Mouse (Mus musculus): ENCODE measurements around the gene Ddx39.
A peak's percentile ranks its signal among the peaks of the same experiment; 100 is the strongest.

Gene Ddx39

GRCm38 (mm10) chr8:83715031-83715690 lies at the start of gene Ddx39:
TSS of gene Ddx39 (plus strand) at chr8:83715177.
- peak; percentile 92 to 94 for DNase-seq

- DNase-seq, result peak in 1 of 2 experiments; percentile 23
Observed at GRCm38 (mm10) chr8:83665969-83666865, 48.8 kb upstream of the Ddx39 start, which contains the start of gene Ptger1. TSS of gene Ptger1 (plus strand) at chr8:83666678.

- DNase-seq, result no peak
Observed at GRCm38 (mm10) chr8:83666866-83667234, 48.1 kb upstream of the Ddx39 start.

GRCm38 (mm10) chr8:83667526-83667925 lies 47.5 kb upstream of the Ddx39 start:
- DNase-seq, result peak in 1 of 2 experiments; percentile 41

GRCm38 (mm10) chr8:83668010-83668916 lies 46.7 kb upstream of the Ddx39 start:
- peak; percentile 62 to 67 for DNase-seq

GRCm38 (mm10) chr8:83669013-83669412 lies 46.0 kb upstream of the Ddx39 start:
- DNase-seq, result no peak

- no peak for DNase-seq
Observed at GRCm38 (mm10) chr8:83672936-83673335, 42.0 kb upstream of the Ddx39 start.

GRCm38 (mm10) chr8:83674497-83674896 lies 40.5 kb upstream of the Ddx39 start:
- no peak for DNase-seq

- no peak for DNase-seq
Observed at GRCm38 (mm10) chr8:83679866-83680265, 35.1 kb upstream of the Ddx39 start.

GRCm38 (mm10) chr8:83680603-83681002 lies 34.4 kb upstream of the Ddx39 start:
- no peak for DNase-seq

- no peak for DNase-seq
Observed at GRCm38 (mm10) chr8:83681099-83681498, 33.9 kb upstream of the Ddx39 start.

GRCm38 (mm10) chr8:83684517-83684916 lies 30.5 kb upstream of the Ddx39 start:
- DNase-seq, result no peak

GRCm38 (mm10) chr8:83689264-83689663 lies 25.7 kb upstream of the Ddx39 start:
- no peak for DNase-seq

- DNase-seq, result no peak
Observed at GRCm38 (mm10) chr8:83693609-83694236, 21.3 kb upstream of the Ddx39 start.

- no peak for DNase-seq
Observed at GRCm38 (mm10) chr8:83694369-83695160, 20.4 kb upstream of the Ddx39 start.

GRCm38 (mm10) chr8:83695351-83696106 lies 19.4 kb upstream of the Ddx39 start:
- DNase-seq, result no peak

GRCm38 (mm10) chr8:83697374-83698220 lies 17.4 kb upstream of the Ddx39 start:
- peak; percentile 27 to 34 for DNase-seq

GRCm38 (mm10) chr8:83698291-83698660 lies 16.7 kb upstream of the Ddx39 start:
- DNase-seq, result peak; percentile 71 to 73

- peak; percentile 85 to 90 for DNase-seq
Observed at GRCm38 (mm10) chr8:83698661-83699453, 16.1 kb upstream of the Ddx39 start, which contains the start of gene Pkn1. TSS of gene Pkn1 (minus strand) at chr8:83699179.
